Mouse (Mus musculus) bone marrow, adult 2 months (tissue): ENCODE measurements at regions not wholly inside any gene's neighbourhood (a gene's known extent, or its start where the extent isn't known, plus 50 kb on each side); places are given as distances from the start of the nearest gene placed in this dataset.

Experiments
- H3K27ac ChIP-seq: fragments of 200-500 bp; 2 replicates; pipeline ENCODE4 v1.5.1; 2012; ENCODE audit warnings: low read depth, mild to moderate bottlenecking, control low read depth, inconsistent platforms, low read length; ENCODE audit not compliant: control insufficient read depth, poor library complexity, insufficient read depth
- H3K4me1 ChIP-seq: fragments of 200-500 bp; 2 replicates; pipeline ENCODE4 v1.6.1; 2011; ENCODE audit warnings: low read length; ENCODE audit not compliant: control insufficient read depth, insufficient read depth
- H3K4me3 ChIP-seq: fragments of 200-500 bp; replicated peaks from 2 replicates; pipeline ENCODE3; 2011; ENCODE audit warnings: mild to moderate bottlenecking, low read depth, low read length, control low read depth; ENCODE audit not compliant: control insufficient read depth
- CTCF ChIP-seq: fragments of 200-500 bp; IDR thresholded peaks from 2 replicates; pipeline ENCODE4 v1.5.1; 2011; ENCODE audit warnings: low read length, control low read depth; ENCODE audit not compliant: control insufficient read depth, insufficient read depth
- POLR2A ChIP-seq: fragments of 200-500 bp; IDR thresholded peaks from 2 replicates; pipeline ENCODE4 v1.6.1; 2011; ENCODE audit warnings: low read depth, mild to moderate bottlenecking, control low read depth, low read length, borderline replicate concordance; ENCODE audit not compliant: control insufficient read depth
- WGBS: fragments of 180-500 bp; shearing (Covaris S2); methylation state at CpG from one replicate; pipeline ENCODE4 v1.1.7; 2018; 5-methylcytosine and 5-hydroxymethylcytosine counted together

- no peak for TF ChIP-seq POLR2A
- no peak for TF ChIP-seq CTCF
- no peaks in the 10 kb centered on the region for H3K4me1 ChIP-seq
- H3K4me3 ChIP-seq = no peak overlapping the region
- WGBS = 58% methylated on average over 5 of the region's 5 CpGs
- H3K27ac ChIP-seq = no peak overlapping the region
These were observed 173.3 kb upstream of the Lef1 start for GRCm38 (mm10) chr3:130936980-130937379.

GRCm38 (mm10) chr3:130936336-130936735, 173.9 kb upstream of the Lef1 start:
- TF ChIP-seq CTCF (no peak), POLR2A (no peak)
- H3K4me1 ChIP-seq = no peaks in the 10 kb centered on the region
- H3K4me3 ChIP-seq = no peak overlapping the region
- WGBS = 63% methylated on average over 7 of the region's 7 CpGs
- no peak overlapping the region for H3K27ac ChIP-seq

GRCm38 (mm10) chr3:130935926-130936315, 174.3 kb upstream of the Lef1 start:
- Histone ChIP-seq H3K27ac (no peak overlapping the region), H3K4me3 (no peak overlapping the region), H3K4me1 (no peaks in the 10 kb centered on the region)
- WGBS = 78% methylated on average over 11 of the region's 11 CpGs
- TF ChIP-seq CTCF = no peak
- no peak for TF ChIP-seq POLR2A

GRCm38 (mm10) chr3:130935302-130935925, 174.9 kb upstream of the Lef1 start:
- Histone ChIP-seq H3K4me1 (no peaks in the 10 kb centered on the region), H3K4me3 (no peak overlapping the region), H3K27ac (no peak overlapping the region)
- no peak for TF ChIP-seq CTCF
- TF ChIP-seq POLR2A = no peak
- 75% methylated on average over 8 of the region's 8 CpGs for WGBS

GRCm38 (mm10) chr3:130932723-130933122, 177.5 kb upstream of the Lef1 start:
- Histone ChIP-seq H3K4me3 (no peak overlapping the region), H3K27ac (no peak overlapping the region), H3K4me1 (no peaks in the 10 kb centered on the region)
- TF ChIP-seq POLR2A (no peak), CTCF (no peak)
- WGBS = 58% methylated on average over 6 of the region's 6 CpGs

- WGBS = 63% methylated on average over 5 of the region's 5 CpGs
- no peak for TF ChIP-seq POLR2A
- TF ChIP-seq CTCF = no peak
- Histone ChIP-seq H3K27ac (no peak overlapping the region), H3K4me1 (no peaks in the 10 kb centered on the region), H3K4me3 (no peak overlapping the region)
These were observed 178.0 kb upstream of the Lef1 start for GRCm38 (mm10) chr3:130932226-130932625.

GRCm38 (mm10) chr3:130925000-130925399, 185.3 kb upstream of the Lef1 start:
- WGBS = 57% methylated on average over 5 of the region's 5 CpGs
- H3K4me1 ChIP-seq = no peaks in the 10 kb centered on the region
- H3K4me3 ChIP-seq = no peak overlapping the region
- no peak for TF ChIP-seq CTCF
- TF ChIP-seq POLR2A = no peak
- H3K27ac ChIP-seq = no peak overlapping the region

- 62% methylated on average over 8 of the region's 8 CpGs for WGBS
- Histone ChIP-seq H3K4me1 (no peaks in the 10 kb centered on the region), H3K27ac (no peak overlapping the region), H3K4me3 (no peak overlapping the region)
- TF ChIP-seq POLR2A = no peak
- TF ChIP-seq CTCF = no peak
These were observed 186.7 kb upstream of the Lef1 start for GRCm38 (mm10) chr3:130923615-130923958.

GRCm38 (mm10) chr3:130922812-130923614, 187.3 kb upstream of the Lef1 start:
- 58% methylated on average over 23 of the region's 23 CpGs for WGBS
- no peaks in the 10 kb centered on the region for H3K4me1 ChIP-seq
- no peak for TF ChIP-seq CTCF
- no peak for TF ChIP-seq POLR2A
- H3K4me3 ChIP-seq = no peak overlapping the region
- no peak overlapping the region for H3K27ac ChIP-seq
